Mouse (Mus musculus): Measurements from ENCODE around the gene Irf2bp1.

Gene Irf2bp1

DNA sequence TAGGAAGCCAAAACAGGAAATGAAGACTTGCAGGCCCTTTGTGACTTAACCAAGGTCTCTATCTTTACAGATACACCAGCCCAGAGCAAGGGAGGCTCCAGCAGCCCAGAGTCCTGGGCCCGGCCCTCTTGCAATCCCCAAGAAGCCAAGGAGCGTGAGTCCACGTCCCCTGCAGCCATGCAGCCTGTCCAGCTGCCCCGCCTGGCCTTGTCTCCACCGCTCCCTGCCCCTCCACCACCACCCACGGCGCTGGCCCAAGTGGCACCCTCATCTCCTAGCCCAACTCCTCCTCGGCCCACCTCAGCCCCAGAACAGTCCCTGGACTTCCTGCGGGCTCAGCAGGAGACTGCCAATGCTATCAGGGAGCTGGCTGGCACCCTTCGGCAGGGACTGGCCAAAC is 3.4 kb upstream of the Irf2bp1 start:
- no peak for DNase-seq (ENCODE audit: low read depth, low spot score)

- no peak for DNase-seq (ENCODE audit: low read depth, low spot score)
Measured at GRCm38 (mm10) chr7:19001066-19001806, 2.6 kb upstream of the Irf2bp1 start.

- no peak for DNase-seq (ENCODE audit: low read depth, low spot score)
Measured at GRCm38 (mm10) chr7:19001807-19002085, 2.1 kb upstream of the Irf2bp1 start.

DNA sequence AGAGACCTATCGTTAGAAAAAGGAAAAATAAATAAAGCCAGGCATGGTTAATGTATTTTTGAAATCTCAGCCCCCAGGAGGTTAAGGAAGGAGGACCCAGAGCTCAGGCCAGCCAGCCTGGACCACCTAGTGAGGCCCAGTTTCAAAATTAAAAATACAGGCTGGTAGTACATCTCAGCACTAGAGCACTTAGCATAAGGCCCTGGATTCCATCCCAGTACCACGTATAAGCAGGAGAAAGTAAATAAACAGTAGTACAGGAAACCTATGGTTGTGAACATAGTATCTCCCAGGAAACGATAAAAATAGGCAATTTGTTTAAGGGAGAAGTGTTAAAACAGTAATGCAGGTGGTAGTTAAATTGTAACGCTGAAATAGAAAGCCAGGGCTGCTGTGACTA is 1.7 kb upstream of the Irf2bp1 start:
- DNase-seq (ENCODE audit: low read depth, low spot score): no peak

DNA sequence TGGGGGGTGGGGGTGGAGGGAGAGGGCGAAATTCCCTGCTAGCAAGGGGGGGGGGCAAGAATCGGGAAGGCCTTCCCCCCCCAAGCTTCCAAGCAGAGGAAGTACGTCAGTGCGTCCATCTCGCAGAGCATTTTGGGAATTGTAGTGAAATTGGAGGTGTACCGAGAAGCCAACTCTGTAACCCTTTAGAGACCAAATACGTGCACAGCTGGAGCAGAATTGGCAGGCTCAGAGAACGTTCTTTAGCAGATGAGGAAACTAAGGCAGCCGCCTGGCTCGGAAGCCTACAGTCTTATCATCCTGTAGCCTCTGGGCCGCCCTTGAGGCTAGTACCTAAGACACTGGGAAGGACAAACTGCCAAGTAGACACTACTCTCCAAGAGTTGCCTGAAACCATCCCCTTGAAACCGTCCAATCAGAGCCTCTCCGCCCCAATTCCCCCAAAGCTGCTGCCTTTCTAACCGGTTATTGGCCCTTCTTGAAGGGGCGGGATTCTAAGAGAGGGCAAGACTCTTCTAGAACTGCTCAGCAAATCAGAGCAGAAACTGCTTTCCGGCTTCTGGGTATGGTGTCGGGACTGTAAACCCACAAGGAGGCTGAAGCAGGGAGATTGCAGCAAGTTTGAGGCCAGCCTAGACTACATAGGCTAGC is 871 bp upstream of the Irf2bp1 start:
- peak; percentile 92 for DNase-seq (ENCODE audit: low read depth, low spot score)

- no peak for DNase-seq (ENCODE audit: low read depth, low spot score)
Measured at GRCm38 (mm10) chr7:19004631-19005079, 811 bp downstream of the Irf2bp1 start.

GRCm38 (mm10) chr7:19005417-19006121 is 1.7 kb downstream of the Irf2bp1 start:
- no peak for DNase-seq (ENCODE audit: low read depth, low spot score)

DNA sequence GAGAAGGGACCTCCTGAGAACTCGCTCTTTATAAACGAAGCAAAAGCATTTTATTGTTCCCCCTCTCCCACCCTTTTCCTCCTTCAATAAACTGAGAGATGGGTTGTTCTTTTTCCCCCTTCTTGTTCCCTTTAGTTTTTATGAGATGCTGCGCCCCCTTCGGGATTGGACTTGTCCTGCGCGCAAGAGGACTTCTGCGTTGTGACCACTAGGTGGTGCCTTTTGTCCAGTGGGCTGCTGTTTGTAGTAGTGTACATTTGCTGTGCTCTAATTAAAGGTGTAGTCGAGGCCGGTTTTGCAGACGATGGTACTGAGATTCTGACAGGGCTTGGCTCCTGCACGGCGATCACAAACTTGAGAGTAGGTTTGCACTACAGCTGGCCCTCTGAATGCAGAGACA is 2.6 kb downstream of the Irf2bp1 start:
- peak; percentile 76 for DNase-seq (ENCODE audit: low read depth, low spot score)

GRCm38 (mm10) chr7:19007026-19007977 is 3.5 kb downstream of the Irf2bp1 start:
- DNase-seq (ENCODE audit: low read depth, low spot score): no peak

DNA sequence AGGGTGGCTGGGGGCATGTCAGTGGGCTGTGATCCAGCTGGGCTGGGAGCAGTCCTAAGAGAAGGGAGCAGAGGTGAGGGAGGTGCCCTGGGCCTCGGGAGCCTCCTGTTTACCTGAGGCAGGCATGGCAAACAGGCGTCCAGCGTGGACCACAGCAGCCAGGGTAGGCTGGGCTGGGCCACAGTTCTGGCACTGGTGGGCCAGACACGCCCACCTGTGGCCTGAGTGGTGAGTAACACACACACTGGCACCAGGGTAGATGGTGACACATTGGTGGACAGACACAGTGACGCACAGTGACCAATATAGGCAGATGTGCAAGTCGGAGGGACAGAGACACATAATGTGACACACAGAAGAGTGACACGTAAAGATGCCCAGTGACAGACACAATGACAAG is 6.7 kb downstream of the Irf2bp1 start:
- no peak for DNase-seq (ENCODE audit: low read depth, low spot score)

- DNase-seq (ENCODE audit: low read depth, low spot score): no peak
Measured at GRCm38 (mm10) chr7:19012025-19012621, 8.3 kb downstream of the Irf2bp1 start.

DNA sequence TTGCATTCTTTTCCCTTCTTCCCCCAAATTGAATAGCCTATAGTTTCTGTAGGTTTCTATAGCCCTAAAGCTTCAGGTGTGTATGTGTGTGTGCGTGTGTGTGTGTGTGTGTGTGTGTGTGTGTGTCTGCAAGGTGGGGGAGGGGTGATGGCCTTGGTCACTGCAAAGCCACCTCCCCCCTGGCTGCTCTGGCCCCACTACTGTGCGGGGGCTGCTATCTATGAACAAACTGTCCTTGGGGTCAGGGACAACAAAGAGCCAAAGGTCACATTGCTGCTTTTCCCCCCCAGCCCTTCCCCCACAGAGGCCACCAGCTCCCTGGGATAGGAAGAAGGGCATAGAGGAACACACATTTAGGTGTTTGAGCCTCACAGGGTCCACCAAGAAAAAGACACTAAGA is 9.0 kb downstream of the Irf2bp1 start:
- DNase-seq (ENCODE audit: low read depth, low spot score): no peak

- DNase-seq (ENCODE audit: low read depth, low spot score): no peak
Measured at GRCm38 (mm10) chr7:19014452-19014851, 10.6 kb downstream of the Irf2bp1 start.

- no peak for DNase-seq (ENCODE audit: low read depth, low spot score)
Measured at GRCm38 (mm10) chr7:19016042-19016441, 12.2 kb downstream of the Irf2bp1 start.

DNA sequence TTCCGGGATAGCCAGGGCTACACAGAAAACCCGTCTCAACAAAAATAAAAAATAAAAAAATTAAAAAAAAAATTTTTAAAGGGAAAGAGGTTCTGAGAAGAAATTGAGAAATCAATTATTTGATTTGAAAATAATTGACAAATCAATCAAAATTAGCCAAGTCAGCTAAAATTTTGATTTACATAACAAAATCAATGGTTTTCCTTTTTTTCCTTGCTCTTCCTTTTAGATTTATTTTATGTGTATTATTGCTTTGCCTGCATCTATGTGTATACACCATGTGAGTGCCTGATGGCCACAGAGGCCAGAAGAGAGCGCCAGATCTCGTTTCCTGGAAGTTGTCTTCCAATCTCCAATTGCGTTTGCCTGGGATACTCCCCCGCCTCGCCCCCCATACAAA is 14.1 kb downstream of the Irf2bp1 start:
- DNase-seq (ENCODE audit: low read depth, low spot score): no peak

GRCm38 (mm10) chr7:19021048-19021447 is 17.2 kb downstream of the Irf2bp1 start:
- DNase-seq (ENCODE audit: low read depth, low spot score): no peak

DNA sequence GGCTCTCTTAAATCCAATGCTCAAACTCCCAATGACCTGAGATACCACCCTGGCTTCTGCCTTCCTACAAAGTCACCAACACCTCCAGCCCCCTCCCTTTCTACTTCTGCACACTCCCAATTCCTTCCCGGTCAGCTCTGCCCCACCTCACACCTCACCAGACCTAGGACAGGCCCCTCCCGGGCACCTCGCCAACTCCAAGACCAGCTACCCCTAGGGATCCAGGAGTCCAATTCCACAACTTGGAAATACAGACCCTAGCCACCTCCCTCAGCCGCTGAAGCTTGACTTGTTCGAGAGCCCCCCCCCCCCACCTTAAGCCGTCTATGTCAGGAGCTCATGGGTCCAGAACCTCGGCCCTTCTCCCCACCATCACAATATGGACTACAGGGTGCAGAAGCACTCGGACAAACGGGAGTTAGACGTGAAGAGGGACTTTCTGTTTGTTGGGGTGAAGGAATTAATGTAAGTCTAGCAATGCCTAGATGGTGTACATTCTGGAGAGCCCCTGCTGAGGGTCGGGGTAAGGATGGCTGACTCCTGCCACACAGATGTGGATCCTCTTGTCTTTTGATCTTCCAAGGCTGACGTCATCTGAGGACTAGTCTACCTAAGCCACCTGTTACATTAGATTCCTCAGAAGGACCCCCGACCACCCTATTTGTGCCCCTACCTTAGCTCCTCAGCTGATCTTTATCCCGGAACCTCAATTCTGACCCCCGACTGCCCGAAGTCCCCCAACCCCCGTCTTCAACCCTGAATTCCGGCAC is 18.5 kb downstream of the Irf2bp1 start:
- no peak for DNase-seq (ENCODE audit: low read depth, low spot score)

DNA sequence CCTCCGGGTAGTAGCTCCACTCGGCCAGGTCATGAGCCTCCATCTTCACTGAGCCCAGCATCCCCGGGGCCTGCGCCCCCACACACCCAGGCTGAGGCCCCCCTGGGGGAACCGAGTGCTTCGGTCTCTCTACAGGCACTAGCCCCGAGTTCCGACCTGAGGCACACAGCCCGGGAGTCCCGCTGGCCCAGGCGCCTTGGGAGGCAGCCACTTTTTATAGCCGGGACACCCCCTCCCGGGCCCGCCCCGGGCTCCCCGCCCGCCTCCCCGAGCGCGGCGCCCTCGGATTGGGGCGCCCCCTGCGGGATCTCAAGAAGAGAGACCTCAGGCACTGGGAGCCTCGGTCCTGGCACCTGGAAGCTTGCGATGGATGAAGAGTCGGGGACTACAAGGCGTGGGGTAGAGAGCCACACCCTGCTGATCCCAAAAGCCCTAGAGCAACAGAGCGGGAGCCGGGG is 19.5 kb downstream of the Irf2bp1 start, which contains the start of gene Foxa3:
Gene Foxa3 (minus strand): TSS at position 182 of the 458 bp plus-strand sequence.
- DNase-seq (ENCODE audit: low read depth, low spot score): no peak

DNA sequence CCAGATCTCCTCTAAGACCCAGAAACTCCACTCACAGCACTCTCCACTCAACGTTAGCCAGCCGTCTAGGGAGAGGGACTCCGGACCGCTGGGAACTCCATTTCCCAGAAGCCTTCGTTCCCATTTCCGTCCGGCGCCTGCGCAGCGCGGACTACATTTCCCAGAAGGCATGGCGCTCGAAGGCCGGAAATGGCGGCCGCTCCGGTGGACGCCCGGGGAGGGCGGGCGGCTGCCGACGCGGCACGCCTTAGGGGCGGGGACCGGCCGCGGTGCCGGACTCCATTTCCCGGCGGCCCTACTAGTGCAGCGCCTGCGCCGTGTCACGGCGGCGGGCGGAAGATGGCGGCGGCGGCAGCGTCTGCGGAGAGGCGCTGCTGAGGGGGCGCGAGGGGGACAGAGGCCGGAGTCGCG is 20.3 kb downstream of the Irf2bp1 start, which contains the start of gene Sympk:
Gene Sympk (plus strand): TSS at position 282 of the 411 bp plus-strand sequence.
- DNase-seq (ENCODE audit: low read depth, low spot score): peak; percentile 90

DNA sequence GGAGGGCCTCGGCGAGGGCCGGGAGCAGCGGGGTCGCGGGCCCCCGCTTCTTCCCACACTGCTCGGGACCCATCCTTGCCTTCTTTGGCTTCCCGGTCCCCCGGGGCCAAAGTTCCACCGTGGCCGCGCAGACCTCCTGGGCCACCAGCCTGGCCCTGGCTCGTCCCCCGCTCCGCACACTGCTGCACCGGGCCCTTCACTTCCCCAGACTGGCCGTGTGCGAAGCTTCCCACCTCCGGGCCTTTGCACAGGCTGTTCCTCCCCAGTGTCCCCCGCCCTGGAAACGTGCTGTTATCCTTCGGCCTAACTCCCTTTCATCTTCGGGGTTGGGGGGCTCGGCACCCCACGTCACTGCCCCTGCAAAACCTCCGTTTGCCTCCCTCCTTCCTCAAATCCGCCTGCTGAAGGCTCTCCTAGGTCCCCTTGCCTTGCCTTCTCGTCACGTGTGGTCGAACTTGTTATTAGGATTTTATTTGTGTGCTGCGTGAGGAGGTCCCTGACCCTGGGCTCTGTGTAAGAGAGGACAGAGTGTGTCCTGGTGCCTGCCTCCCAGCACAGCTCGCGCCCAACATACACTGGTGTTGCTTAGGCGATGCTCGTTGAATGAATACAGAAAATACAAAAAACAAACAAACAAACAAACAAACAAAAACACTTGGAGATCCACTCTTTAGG is 20.9 kb downstream of the Irf2bp1 start:
- DNase-seq (ENCODE audit: low read depth, low spot score): no peak
